Mouse (Mus musculus): ENCODE results near the gene Ddx28. TPM values are rescaled to one million over a fixed set of nuclear protein-coding genes. Genes with fewer than 3 reads are reported as not detected.
"Not testable (repeated sequence)": the region's sequence is repeated elsewhere in the genome, so short reads cannot be mapped to it uniquely, and the experiment has no call there.

Ddx28 gene
- polyA plus RNA-seq, 1 experiment: 15.2 TPM

DNA sequence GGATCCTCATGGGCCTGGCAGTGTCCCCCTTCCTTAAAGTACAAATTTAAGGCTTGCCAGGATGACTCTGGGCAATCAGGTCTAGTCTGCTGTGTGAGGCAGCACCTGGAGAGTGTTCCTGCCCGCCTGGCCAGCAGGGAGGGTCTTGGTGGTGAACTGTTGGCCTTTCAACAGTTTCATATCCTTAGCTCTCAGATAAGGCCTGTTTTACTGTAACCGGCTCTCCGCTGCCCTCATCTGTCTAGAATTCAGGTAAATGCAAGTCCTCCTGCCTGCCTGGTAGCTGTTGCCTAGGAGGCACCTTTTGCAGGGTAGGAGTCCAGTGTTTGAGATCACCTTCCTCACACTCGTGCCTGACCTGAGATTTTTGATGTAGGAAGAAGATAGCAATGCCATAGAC lies 28.5 kb upstream of the Ddx28 start:
- Histone ChIP-seq H3K4me3 (replicated peaks; ENCODE audit: insufficient read depth, low read depth, low read length) (no peak overlapping the region), H3K27me3 (ENCODE audit: control insufficient read depth, insufficient read depth, low read length) (no peaks in the 10 kb centered on the region), H3K4me1 (ENCODE audit: control insufficient read depth, insufficient read depth, low read length) (no peaks in the 10 kb centered on the region), H3K27ac (ENCODE audit: insufficient read depth, low read length) (no peak overlapping the region)
- TF ChIP-seq CTCF (IDR thresholded peaks at IDR 0.05; ENCODE audit: borderline replicate concordance, insufficient read depth, low read depth, low read length) (no peak), POLR2A (IDR thresholded peaks at IDR 0.05; ENCODE audit: borderline replicate concordance, insufficient read depth, low read length) (no peak)
- DNase-seq: no peak
- 79% methylated on average over 4 of the region's 4 CpGs for WGBS

DNA sequence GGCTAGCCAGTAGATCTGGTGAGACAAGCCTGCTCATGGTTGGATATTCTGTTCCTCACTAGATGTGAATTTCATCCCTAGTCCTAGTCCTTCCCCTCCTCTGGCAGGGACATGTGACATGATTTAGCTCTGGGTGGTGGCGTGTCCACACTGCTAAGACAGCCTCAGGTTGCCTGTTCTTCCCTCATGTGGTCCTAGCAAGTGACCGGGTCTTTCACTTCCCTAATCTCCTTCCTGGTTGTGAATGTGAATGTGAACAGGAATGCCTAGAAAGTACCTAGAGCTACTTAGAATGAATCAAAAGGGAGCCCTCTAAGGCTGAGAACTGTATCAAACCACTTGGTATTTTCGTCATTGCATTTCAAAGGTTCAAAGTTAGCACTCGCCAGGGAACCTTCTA lies 27.9 kb upstream of the Ddx28 start:
- Histone ChIP-seq H3K4me1 (ENCODE audit: control insufficient read depth, insufficient read depth, low read length) (no peaks in the 10 kb centered on the region), H3K4me3 (replicated peaks; ENCODE audit: insufficient read depth, low read depth, low read length) (no peak overlapping the region), H3K27me3 (ENCODE audit: control insufficient read depth, insufficient read depth, low read length) (no peaks in the 10 kb centered on the region), H3K27ac (ENCODE audit: insufficient read depth, low read length) (no peak overlapping the region)
- TF ChIP-seq CTCF (IDR thresholded peaks at IDR 0.05; ENCODE audit: borderline replicate concordance, insufficient read depth, low read depth, low read length): no peak
- TF ChIP-seq POLR2A (IDR thresholded peaks at IDR 0.05; ENCODE audit: borderline replicate concordance, insufficient read depth, low read length): no peak
- 86% methylated on average over 4 of the region's 4 CpGs for WGBS
- no peak for DNase-seq

DNA sequence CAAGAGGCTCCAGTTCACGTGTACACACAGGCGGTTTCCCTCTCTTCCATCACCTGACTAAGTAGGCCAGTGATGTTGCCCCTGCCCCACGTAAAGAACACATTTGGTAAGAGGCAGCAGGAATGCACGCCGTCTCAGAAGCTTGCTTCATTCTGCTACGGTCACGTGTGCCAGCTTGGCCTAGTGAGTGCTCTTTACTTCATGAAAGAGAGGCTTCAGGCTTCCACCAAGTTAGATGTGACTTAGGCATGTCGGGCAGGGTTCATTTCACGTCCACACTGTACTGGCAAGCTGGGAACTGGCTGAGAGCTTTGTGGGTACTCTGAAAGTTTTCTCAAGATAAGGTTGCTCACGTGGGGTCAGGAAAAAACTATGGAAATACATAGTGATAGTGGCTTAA lies 27.0 kb upstream of the Ddx28 start:
- WGBS: 90% methylated on average over 10 of the region's 10 CpGs
- H3K27me3 ChIP-seq (ENCODE audit: control insufficient read depth, insufficient read depth, low read length): no peaks in the 10 kb centered on the region
- no peak overlapping the region for H3K27ac ChIP-seq (ENCODE audit: insufficient read depth, low read length)
- no peak for TF ChIP-seq POLR2A (IDR thresholded peaks at IDR 0.05; ENCODE audit: borderline replicate concordance, insufficient read depth, low read length)
- H3K4me3 ChIP-seq (replicated peaks; ENCODE audit: insufficient read depth, low read depth, low read length): no peak overlapping the region
- no peaks in the 10 kb centered on the region for H3K4me1 ChIP-seq (ENCODE audit: control insufficient read depth, insufficient read depth, low read length)
- DNase-seq: no peak

DNA sequence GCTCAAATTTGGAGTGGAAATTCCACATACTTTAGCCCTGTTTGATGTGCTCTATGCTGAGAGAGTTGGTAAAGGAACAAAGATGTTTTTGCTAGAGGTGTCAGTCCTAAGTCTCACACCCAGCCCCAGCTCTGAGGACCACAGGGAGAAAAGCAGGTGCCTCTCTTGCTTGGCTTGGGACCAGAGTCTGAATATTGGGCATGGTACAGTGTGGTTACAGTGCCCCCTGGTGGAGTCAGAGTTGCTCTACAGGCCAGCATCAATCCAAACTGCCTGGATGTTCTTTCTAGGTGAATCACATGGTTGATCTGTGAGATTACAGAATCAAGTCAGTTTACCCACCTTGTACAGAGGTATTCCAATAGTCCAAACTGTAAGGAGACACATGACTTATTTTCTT lies 10.8 kb upstream of the Ddx28 start:
- no peak for TF ChIP-seq POLR2A (IDR thresholded peaks at IDR 0.05; ENCODE audit: borderline replicate concordance, insufficient read depth, low read length)
- peak; percentile 99 for TF ChIP-seq CTCF (IDR thresholded peaks at IDR 0.05; ENCODE audit: borderline replicate concordance, insufficient read depth, low read depth, low read length)
- DNase-seq: peak; percentile 79 to 86
- Histone ChIP-seq H3K27ac (ENCODE audit: insufficient read depth, low read length) (no peak overlapping the region), H3K4me1 (ENCODE audit: control insufficient read depth, insufficient read depth, low read length) (no peaks in the 10 kb centered on the region), H3K4me3 (replicated peaks; ENCODE audit: insufficient read depth, low read depth, low read length) (no peak overlapping the region), H3K27me3 (ENCODE audit: control insufficient read depth, insufficient read depth, low read length) (no peaks in the 10 kb centered on the region)

DNA sequence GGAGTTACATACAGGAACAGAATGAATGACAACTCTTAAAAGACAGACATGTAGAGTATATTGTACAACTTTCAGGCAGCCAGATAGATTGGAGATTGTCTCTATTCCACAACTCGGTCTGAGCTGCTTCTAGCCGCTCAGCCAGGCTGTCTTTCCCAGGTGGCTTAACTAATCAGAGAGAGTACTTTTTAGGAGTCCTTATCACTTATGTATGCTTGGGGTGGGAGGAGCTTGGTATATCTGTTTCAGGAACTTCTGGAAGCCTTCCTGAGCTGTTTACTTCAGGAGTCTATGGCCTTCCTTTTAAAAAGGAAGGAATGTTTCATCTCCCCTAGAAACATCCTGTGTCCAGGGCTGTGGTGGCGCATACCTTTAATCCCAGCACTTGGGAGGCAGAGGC lies 6.4 kb upstream of the Ddx28 start:
- Histone ChIP-seq H3K4me3 (replicated peaks; ENCODE audit: insufficient read depth, low read depth, low read length) (no peak overlapping the region), H3K27ac (ENCODE audit: insufficient read depth, low read length) (no peak overlapping the region), H3K27me3 (ENCODE audit: control insufficient read depth, insufficient read depth, low read length) (no peaks in the 10 kb centered on the region), H3K4me1 (ENCODE audit: control insufficient read depth, insufficient read depth, low read length) (no peaks in the 10 kb centered on the region)
- no peak for DNase-seq
- 90% methylated on average over 3 of the region's 3 CpGs for WGBS
- TF ChIP-seq CTCF (IDR thresholded peaks at IDR 0.05; ENCODE audit: borderline replicate concordance, insufficient read depth, low read depth, low read length): no peak
- TF ChIP-seq POLR2A (IDR thresholded peaks at IDR 0.05; ENCODE audit: borderline replicate concordance, insufficient read depth, low read length): no peak

DNA sequence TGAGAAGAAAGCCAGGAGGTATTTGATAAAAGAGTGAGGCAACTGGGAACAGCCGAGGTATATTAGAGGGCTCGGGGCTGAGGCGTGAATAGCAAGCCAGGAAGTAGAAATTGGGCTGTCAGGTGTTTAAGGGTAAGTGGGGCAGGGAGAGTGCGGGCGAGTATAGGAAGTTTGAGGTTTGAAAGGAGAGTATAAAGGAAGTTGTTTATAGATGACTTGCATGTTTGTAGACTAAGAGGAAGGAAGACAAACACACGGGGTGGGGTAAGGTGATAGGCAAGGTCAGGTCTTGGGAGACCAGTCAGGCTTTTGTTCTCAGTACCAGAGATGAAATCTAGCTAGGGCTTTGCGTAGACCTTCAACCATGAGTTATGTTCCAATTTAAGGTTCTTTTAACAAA lies 5.4 kb upstream of the Ddx28 start:
- Histone ChIP-seq H3K4me3 (replicated peaks; ENCODE audit: insufficient read depth, low read depth, low read length) (no peak overlapping the region), H3K27ac (ENCODE audit: insufficient read depth, low read length) (no peak overlapping the region), H3K4me1 (ENCODE audit: control insufficient read depth, insufficient read depth, low read length) (no peaks in the 10 kb centered on the region), H3K27me3 (ENCODE audit: control insufficient read depth, insufficient read depth, low read length) (no peaks in the 10 kb centered on the region)
- DNase-seq: no peak
- no peak for TF ChIP-seq POLR2A (IDR thresholded peaks at IDR 0.05; ENCODE audit: borderline replicate concordance, insufficient read depth, low read length)
- TF ChIP-seq CTCF (IDR thresholded peaks at IDR 0.05; ENCODE audit: borderline replicate concordance, insufficient read depth, low read depth, low read length): no peak
- 94% methylated on average over 7 of the region's 7 CpGs for WGBS

DNA sequence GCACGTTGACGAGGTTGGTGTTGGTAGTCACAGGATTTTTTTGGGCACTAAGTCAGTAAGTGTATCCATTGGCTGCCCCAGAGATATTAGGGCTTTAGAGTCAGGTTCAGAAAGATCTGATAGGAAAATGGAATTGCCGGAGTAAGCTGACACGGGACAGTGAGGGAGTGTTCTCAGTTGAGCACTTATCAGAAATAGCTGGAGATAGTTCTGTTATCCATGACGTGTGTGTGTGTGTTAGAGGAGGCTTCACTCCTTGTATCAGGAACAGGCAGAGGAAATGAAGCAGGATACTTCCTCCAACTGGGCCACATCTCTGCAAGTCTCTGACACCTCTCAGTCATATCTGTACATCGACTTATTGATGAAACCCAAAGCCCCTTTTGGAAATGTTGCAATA lies 4.6 kb upstream of the Ddx28 start:
- H3K4me3 ChIP-seq (replicated peaks; ENCODE audit: insufficient read depth, low read depth, low read length): no peak overlapping the region
- DNase-seq: no peak
- 94% methylated on average over 6 of the region's 6 CpGs for WGBS
- TF ChIP-seq POLR2A (IDR thresholded peaks at IDR 0.05; ENCODE audit: borderline replicate concordance, insufficient read depth, low read length) (no peak), CTCF (IDR thresholded peaks at IDR 0.05; ENCODE audit: borderline replicate concordance, insufficient read depth, low read depth, low read length) (no peak)
- H3K27ac ChIP-seq (ENCODE audit: insufficient read depth, low read length): no peak overlapping the region
- H3K27me3 ChIP-seq (ENCODE audit: control insufficient read depth, insufficient read depth, low read length): no peaks in the 10 kb centered on the region
- no peaks in the 10 kb centered on the region for H3K4me1 ChIP-seq (ENCODE audit: control insufficient read depth, insufficient read depth, low read length)

DNA sequence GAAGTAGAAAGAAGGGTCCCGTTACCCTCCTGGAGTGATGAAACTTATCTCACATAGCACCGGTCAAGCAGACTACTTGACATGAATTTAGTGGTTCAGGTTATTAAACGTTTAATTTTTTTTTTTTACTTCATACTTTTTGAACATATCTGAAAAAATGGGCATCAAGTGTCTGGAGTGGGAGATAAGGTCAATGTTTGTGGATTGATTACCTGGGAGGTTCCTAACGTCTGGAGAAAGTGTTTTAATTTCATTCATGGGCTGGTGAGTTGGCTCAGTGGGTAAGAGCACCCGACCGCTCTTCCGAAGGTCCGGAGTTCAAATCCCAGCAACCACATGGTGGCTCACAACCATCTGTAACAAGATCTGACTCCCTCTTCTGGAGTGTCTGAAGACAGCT lies 521 bp upstream of the Ddx28 start:
- not testable (repeated sequence) for H3K27me3 ChIP-seq (ENCODE audit: control insufficient read depth, insufficient read depth, low read length); DNase-seq
- WGBS: 77% methylated on average over 8 of the region's 8 CpGs

More for the DNA sequence above, 521 bp upstream of the Ddx28 start:
- not testable (repeated sequence) for H3K4me1 ChIP-seq (ENCODE audit: control insufficient read depth, insufficient read depth, low read length); H3K4me3 ChIP-seq (replicated peaks; ENCODE audit: insufficient read depth, low read depth, low read length); H3K27ac ChIP-seq (ENCODE audit: insufficient read depth, low read length)

Data from cerebellum, adult 2 months (tissue).